Mouse (Mus musculus): ENCODE results near the gene Hdac9.

Gene Hdac9

GRCm38 (mm10) chr12:34714266-34714939 lies 202.5 kb downstream of the Hdac9 start:
- DNase-seq (ENCODE audit: inconsistent ontology term), result no peak

DNA sequence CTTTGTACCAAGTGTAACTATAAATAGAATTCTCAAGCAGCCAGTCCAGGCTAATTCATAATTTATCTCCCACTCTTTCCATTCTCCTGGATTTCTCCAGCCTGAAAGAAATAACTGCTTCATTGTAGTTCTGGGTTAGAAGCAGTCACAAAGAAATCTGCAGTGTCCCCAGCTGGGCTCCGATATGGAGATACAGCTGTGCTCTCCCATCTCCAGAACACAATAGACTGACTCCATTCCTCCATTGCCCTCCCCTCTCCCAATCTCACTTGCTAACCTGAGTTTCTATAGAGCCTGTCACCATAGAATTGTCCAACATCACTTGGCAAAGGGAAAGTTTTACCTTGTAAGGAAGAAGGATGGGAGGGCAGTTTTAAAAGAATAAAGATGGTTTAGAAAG lies 218.9 kb downstream of the Hdac9 start:
- DNase-seq (ENCODE audit: inconsistent ontology term), result no peak

DNA sequence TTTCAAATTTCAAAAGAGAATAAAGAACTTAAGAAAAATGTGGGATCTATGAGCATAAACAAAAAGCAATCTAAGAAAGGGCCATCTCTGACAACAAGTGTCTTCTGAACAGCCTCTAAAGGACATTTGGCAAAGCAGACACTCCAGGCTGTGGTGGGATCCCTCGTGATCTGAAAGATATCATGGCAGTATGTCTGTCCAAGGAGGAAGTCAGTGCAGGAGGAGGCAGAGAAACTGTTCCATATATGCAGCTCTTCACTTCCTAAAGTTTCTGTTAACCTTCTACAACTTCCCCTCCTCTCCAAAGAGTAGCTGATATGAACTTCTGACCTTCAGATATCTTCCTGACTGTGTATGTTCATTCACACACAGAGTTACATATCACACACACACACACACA lies 220.2 kb downstream of the Hdac9 start:
- no peak for DNase-seq (ENCODE audit: inconsistent ontology term)

DNA sequence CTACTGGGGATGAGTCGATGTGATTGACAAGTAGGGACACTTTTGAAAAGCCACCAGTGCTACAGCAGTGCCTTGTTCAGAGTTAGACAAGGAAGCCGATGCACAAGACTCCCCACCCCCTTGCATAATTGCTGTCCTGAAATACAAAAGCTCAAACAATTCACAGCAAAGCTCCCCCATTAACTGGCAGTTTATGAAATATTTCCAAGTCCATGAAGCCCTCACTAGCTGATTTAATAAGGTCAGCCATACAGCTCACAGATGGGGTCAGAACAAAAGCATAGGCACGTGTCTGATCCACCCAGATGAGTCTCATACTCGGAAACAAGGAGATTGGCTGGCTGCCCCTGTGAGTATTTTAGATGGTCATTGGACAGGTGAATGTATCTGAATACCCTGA lies 228.0 kb downstream of the Hdac9 start:
- DNase-seq (ENCODE audit: inconsistent ontology term), result peak; percentile 43

- no peak for DNase-seq (ENCODE audit: inconsistent ontology term)
Measured at GRCm38 (mm10) chr12:34683375-34683774, 233.5 kb downstream of the Hdac9 start.

DNA sequence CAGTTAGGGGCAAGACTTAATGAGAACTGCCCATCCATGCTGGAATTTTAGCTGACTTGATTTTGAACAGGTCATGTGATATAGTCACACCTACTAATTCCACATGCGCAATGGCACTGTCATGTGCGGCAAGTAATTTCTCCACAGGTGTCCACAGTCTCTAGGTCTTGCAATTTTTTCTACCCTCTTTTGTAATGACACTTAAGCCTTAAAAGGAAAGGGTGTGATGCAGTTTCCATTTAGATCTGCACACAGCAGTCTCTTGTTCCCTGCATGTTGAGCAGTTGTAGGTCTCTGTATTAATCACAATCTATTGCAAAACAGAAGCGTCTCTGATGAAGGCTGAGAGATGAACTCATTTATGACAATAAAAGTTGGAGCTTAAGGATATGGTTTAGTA lies 234.2 kb downstream of the Hdac9 start:
- DNase-seq (ENCODE audit: inconsistent ontology term), result no peak

DNA sequence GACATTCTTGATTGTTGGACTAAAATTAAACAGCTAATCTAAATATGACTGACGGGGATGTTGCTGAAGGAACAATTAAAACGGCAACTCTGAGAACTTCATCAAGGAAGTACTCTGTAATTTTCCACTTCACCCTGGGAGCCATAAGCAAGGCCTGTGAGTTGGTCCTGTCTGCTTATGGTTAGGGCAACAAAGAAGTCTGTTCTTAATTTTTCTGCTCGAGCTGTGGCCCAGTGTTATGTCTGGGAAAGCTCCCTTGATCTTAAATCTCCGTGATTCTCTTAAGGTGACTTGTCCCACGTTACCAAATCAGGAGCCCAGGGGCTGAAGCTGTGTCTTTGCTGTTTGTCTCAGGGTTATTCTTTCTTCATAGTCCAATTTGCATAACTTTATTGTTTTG lies 236.3 kb downstream of the Hdac9 start:
- DNase-seq (ENCODE audit: inconsistent ontology term), result no peak

DNA sequence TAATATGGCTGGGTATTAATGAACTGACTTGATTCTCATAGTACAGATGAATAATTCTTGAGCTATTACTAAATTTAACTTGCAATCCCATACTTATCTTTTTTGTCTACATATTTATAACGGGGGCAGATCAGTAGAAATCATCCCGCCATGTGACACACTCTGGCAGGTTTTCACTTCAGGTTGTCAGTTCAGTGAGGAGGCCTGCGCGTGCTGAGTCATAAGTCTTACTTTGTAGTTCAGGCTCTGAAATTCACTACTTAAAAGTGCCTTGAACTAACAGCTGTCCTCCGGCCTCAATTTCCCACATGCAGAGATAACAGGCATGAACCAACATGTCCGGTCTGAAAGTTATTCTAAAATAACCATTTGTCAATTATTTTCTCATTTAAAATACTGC lies 239.8 kb downstream of the Hdac9 start:
- no peak for DNase-seq (ENCODE audit: inconsistent ontology term)

- DNase-seq (ENCODE audit: inconsistent ontology term), result no peak
Measured at GRCm38 (mm10) chr12:34674235-34674634, 242.7 kb downstream of the Hdac9 start.

DNA sequence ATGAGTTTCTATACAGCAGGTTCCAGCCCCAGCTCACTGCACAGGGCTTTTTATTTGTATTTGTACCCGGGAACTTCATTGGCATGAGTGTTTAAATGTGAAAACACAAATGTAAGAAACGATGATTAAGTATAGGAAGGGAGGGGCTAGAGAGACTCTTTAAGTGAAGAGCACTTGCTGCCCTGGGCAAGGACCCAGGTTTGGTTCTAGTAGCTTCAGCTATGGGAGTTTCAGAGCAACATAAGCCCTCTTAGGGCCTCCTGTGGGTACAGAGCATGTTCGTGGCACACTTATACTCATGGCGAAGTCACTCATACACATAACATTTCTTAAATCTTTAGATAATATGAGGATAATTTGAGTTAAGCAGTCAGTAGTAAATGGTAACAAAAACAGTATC lies 243.4 kb downstream of the Hdac9 start:
- no peak for DNase-seq (ENCODE audit: inconsistent ontology term)

DNA sequence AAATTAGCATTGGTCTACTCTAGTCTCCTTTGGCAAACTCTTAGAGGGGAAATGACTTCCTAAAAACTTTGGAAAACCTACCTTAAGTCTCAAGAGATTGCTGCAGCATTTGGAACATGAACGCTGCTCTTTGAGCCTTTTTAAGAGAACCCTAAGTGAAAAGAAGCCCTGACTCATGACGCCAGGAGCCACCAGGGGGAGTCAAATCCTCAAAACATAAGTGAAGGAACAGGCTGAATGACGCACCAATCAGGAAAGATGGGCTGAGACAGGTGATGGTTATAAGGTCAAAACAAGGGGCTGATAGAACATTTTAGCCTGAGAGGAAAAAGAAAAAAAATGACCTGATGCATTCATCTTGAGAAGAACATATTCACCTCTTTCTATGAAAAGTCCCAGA lies 252.1 kb downstream of the Hdac9 start:
- DNase-seq (ENCODE audit: inconsistent ontology term), result peak; percentile 70

- DNase-seq (ENCODE audit: inconsistent ontology term), result no peak
Measured at GRCm38 (mm10) chr12:34661378-34661777, 255.5 kb downstream of the Hdac9 start.

DNA sequence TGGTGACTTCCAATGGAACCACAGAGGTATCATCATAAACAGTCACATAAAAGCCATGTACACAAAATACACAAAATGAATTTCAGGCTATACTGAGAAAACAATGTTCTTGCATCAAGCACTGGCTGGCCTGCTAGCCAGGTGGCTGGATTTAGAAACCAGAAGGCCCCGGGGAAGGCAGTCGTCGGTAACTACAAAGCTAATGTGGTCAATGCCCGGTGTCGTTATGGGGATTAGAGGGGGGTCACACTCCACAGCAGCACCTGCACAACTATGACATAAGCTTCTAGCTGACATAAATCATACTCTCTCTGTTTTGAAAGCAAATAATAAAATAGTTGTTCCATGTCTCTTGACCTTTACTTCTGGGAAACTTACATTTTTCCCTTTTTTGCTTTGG lies 256.9 kb downstream of the Hdac9 start:
- no peak for DNase-seq (ENCODE audit: inconsistent ontology term)

GRCm38 (mm10) chr12:34658568-34658967 lies 258.3 kb downstream of the Hdac9 start:
- no peak for DNase-seq (ENCODE audit: inconsistent ontology term)

GRCm38 (mm10) chr12:34658119-34658518 lies 258.8 kb downstream of the Hdac9 start:
- DNase-seq (ENCODE audit: inconsistent ontology term), result peak; percentile 55

DNA sequence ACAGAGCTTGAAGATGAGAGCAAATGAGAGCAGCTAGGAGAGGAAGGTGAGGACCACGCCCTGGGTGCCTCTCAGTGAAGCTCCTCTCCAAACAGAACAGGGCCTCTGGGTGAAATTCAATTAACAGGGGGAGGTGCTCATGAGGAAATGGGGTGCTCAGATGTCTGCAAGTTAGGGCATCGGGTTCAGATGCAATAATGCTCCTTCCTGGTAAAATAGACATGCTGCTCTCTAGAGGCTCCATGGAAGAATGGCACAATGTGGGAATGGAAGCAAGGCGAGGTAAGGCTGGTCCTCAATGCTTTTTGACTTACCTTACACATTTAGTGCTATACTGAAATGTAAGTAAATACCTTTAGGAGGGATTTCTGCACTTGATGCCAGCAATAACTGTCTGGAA lies 263.3 kb downstream of the Hdac9 start:
- DNase-seq (ENCODE audit: inconsistent ontology term), result peak; percentile 14

DNA sequence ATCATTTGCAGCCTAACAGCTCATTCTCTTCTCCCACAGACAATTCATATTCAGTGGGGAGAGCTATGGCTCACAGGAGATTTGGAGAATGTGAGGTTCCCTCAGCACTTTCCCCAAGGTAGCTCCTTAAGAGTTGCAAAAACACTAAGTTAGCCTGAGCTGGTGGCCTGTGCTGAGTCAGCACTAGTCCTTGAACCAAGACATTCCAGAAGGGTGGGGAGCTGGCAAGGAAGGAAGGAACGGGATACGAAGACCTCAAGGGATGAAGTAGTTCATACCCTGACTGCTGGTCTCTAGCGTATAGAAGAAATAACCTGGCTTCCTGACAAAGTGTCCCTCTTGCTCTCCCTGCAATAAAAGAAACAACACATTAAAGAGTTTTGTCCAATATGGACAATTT lies 268.1 kb downstream of the Hdac9 start:
- no peak for DNase-seq (ENCODE audit: inconsistent ontology term)

DNA sequence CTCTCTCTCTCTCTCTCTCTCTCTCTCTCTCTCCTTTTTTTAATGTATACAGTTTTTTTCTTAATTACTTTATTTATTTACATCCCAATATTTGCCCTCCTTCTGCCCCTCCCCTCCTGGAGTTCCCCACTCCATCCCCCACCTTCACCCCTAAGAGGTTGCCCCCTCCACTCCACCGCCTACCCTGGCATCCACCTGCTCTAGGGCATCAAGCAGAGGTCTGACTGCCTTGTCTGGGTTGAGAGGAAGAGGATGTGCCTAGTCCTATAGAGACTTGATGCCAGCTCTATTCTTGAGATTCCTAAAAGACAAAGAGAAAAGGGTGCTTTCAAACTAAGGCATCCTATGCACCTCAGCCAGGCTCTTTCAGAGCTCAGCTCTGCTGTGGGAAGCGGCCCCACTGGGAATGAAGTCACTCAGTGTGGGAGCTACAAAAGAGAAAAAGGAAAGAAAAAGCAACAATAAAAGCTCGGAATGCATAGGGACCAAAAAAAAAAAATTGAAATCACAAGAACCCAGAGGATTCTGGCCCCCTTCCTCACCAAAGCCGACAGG lies 275.1 kb downstream of the Hdac9 start:
- DNase-seq (ENCODE audit: inconsistent ontology term), result no peak

GRCm38 (mm10) chr12:34637238-34638124 lies 279.4 kb downstream of the Hdac9 start:
- no peak for DNase-seq (ENCODE audit: inconsistent ontology term)

GRCm38 (mm10) chr12:34619101-34619500 lies 297.8 kb downstream of the Hdac9 start:
- peak; percentile 67 for DNase-seq (ENCODE audit: inconsistent ontology term)

GRCm38 (mm10) chr12:34618321-34618720 lies 298.6 kb downstream of the Hdac9 start:
- DNase-seq (ENCODE audit: inconsistent ontology term), result no peak

GRCm38 (mm10) chr12:34617836-34618235 lies 299.1 kb downstream of the Hdac9 start:
- no peak for DNase-seq (ENCODE audit: inconsistent ontology term)

- no peak for DNase-seq (ENCODE audit: inconsistent ontology term)
Measured at GRCm38 (mm10) chr12:34614796-34615195, 302.1 kb downstream of the Hdac9 start.
